Mouse (Mus musculus) T-cell, adult 2 months (primary cell): ENCODE data around the gene Clec4a2.
"Not testable (repeated sequence)": the region's sequence is repeated elsewhere in the genome, so short reads cannot be mapped to it uniquely, and the experiment has no call there.

Experiments
- DNase-seq: peaks from one replicate; pipeline ENCODE4 v3.0.0; 2022; ENCODE audit warnings: low spot score

The Clec4a2 gene

GRCm38 (mm10) chr6:123106128-123106527 lies at the start of gene Clec4a2:
TSS of gene Clec4a2 (plus strand) at chr6:123106428.
- not testable (repeated sequence) for DNase-seq

GRCm38 (mm10) chr6:123095125-123095843 lies 10.9 kb upstream of the Clec4a2 start:
- no peak for DNase-seq

GRCm38 (mm10) chr6:123123195-123123594 lies 17.0 kb downstream of the Clec4a2 start:
- no peak for DNase-seq

GRCm38 (mm10) chr6:123127173-123127572 lies 20.9 kb downstream of the Clec4a2 start:
- no peak for DNase-seq

- DNase-seq, result not testable (repeated sequence)
These were observed 31.7 kb downstream of the Clec4a2 start for GRCm38 (mm10) chr6:123137766-123138526.

GRCm38 (mm10) chr6:123170106-123170505 lies 63.9 kb downstream of the Clec4a2 start:
- no peak for DNase-seq

- DNase-seq, result no peak
These were observed 64.8 kb downstream of the Clec4a2 start for GRCm38 (mm10) chr6:123171040-123171439.

- no peak for DNase-seq
These were observed 66.4 kb downstream of the Clec4a2 start, which contains the start of gene Clec4b2 for GRCm38 (mm10) chr6:123172593-123172992. TSS of gene Clec4b2 (plus strand) at chr6:123172893.

GRCm38 (mm10) chr6:123175549-123175948 lies 69.3 kb downstream of the Clec4a2 start:
- DNase-seq, result no peak

GRCm38 (mm10) chr6:123184862-123185261 lies 78.6 kb downstream of the Clec4a2 start:
- DNase-seq, result not testable (repeated sequence)
